Mouse (Mus musculus) lung, adult 2 months (tissue): ENCODE data around the gene Nelfa.

Experiments
- CTCF ChIP-seq: fragments of 200-500 bp; IDR thresholded peaks from 2 replicates; pipeline ENCODE4 v1.5.1; 2011; ENCODE audit warnings: mild to moderate bottlenecking, low read length, control low read depth; ENCODE audit not compliant: insufficient read depth
- POLR2A ChIP-seq: fragments of 200-500 bp; IDR thresholded peaks from 2 replicates; pipeline ENCODE4 v1.6.1; 2011; ENCODE audit warnings: low read depth, mild to moderate bottlenecking, control low read depth, low read length, borderline replicate concordance; ENCODE audit errors: extremely low read depth

GRCm38 (mm10) chr5:33851466-33851865, 84.7 kb downstream of the Nelfa start:
- no peak for TF ChIP-seq POLR2A
- TF ChIP-seq CTCF: no peak
